19 mouse cellular contexts compared by ENCODE assay signal in genomic region chr14:99262026-99262425, GRCm38 (mm10).
"Had no signal": no experiment of that assay in that cellular context is flagged by ENCODE, and none has a peak within 500 bp of the region (broad histone marks: within the 10 kb centered on the region; RNA-seq: fewer than 3 reads in every experiment).

No protein-coding gene starts in this region.

- H3K36me3 ChIP-seq: kidney, embryonic 15.5 days; liver, embryonic 13.5 days; midbrain, embryonic 12.5 days; midbrain, embryonic 15.5 days; neural tube, embryonic 12.5 days; neural tube, embryonic 15.5 days; stomach, embryonic 15.5 days had no signal

- H3K4me3 ChIP-seq: kidney, embryonic 15.5 days; left cerebral cortex, adult 2 months; liver, embryonic 13.5 days; midbrain, embryonic 12.5 days; midbrain, embryonic 15.5 days; neural tube, embryonic 12.5 days; neural tube, embryonic 15.5 days; stomach, embryonic 15.5 days had no signal

- H3K4me1 ChIP-seq: kidney, embryonic 15.5 days; midbrain, embryonic 12.5 days; midbrain, embryonic 15.5 days; neural tube, embryonic 12.5 days; neural tube, embryonic 15.5 days; stomach, embryonic 15.5 days had no signal

- H3K9ac ChIP-seq: kidney, embryonic 15.5 days; liver, embryonic 13.5 days; midbrain, embryonic 12.5 days; midbrain, embryonic 15.5 days; neural tube, embryonic 12.5 days; neural tube, embryonic 15.5 days; stomach, embryonic 15.5 days had no signal

- ATAC-seq: midbrain, embryonic 15.5 days had no signal

- H3K27ac ChIP-seq: kidney, embryonic 15.5 days; left cerebral cortex, adult 2 months; liver, embryonic 13.5 days; midbrain, embryonic 12.5 days; midbrain, embryonic 15.5 days; neural tube, embryonic 12.5 days; neural tube, embryonic 15.5 days; stomach, embryonic 15.5 days had no signal

- H3K4me2 ChIP-seq: kidney, embryonic 15.5 days; liver, embryonic 13.5 days; midbrain, embryonic 12.5 days; midbrain, embryonic 15.5 days; neural tube, embryonic 12.5 days; neural tube, embryonic 15.5 days; stomach, embryonic 15.5 days had no signal

- H3K27me3 ChIP-seq: kidney, embryonic 15.5 days; liver, embryonic 13.5 days; midbrain, embryonic 12.5 days; midbrain, embryonic 15.5 days; neural tube, embryonic 12.5 days; neural tube, embryonic 15.5 days; stomach, embryonic 15.5 days had no signal

- H3K9me3 ChIP-seq: kidney, embryonic 15.5 days; liver, embryonic 13.5 days; midbrain, embryonic 12.5 days; midbrain, embryonic 15.5 days; neural tube, embryonic 12.5 days; neural tube, embryonic 15.5 days; stomach, embryonic 15.5 days had no signal

- DNase-seq: kidney, adult 8-10 months; kidney, postnatal 10 days; kidney, postnatal 36 days; layer of hippocampus, postnatal 36 days; liver, embryonic 13.5 days; lung, adult 2 months; lung, postnatal 14 days; lung, postnatal 4 days; retina, postnatal 1 day; right cerebral cortex, postnatal 25 days; spleen, adult 18-20 months; thymus, postnatal 36 days had no signal
